Mouse (Mus musculus): Measurements from ENCODE around the gene Sgk1.

Sgk1 gene

GRCm38 (mm10) chr10:21918016-21918749 lies 36.2 kb downstream of the Sgk1 start:
- DNase-seq: no peak

GRCm38 (mm10) chr10:21918750-21919145 lies 36.8 kb downstream of the Sgk1 start:
- no peak for DNase-seq

- DNase-seq: no peak
Measured at GRCm38 (mm10) chr10:21920611-21921010, 38.6 kb downstream of the Sgk1 start.

GRCm38 (mm10) chr10:21922716-21923350 lies 40.8 kb downstream of the Sgk1 start:
- DNase-seq: no peak

GRCm38 (mm10) chr10:21923495-21923952 lies 41.5 kb downstream of the Sgk1 start:
- peak; percentile 20 for DNase-seq

GRCm38 (mm10) chr10:21924051-21924720 lies 42.2 kb downstream of the Sgk1 start:
- DNase-seq: no peak

GRCm38 (mm10) chr10:21926941-21927340 lies 45.0 kb downstream of the Sgk1 start:
- no peak for DNase-seq

- DNase-seq: no peak
Measured at GRCm38 (mm10) chr10:21930781-21931380, 48.9 kb downstream of the Sgk1 start.

GRCm38 (mm10) chr10:21932791-21933190 lies 50.8 kb downstream of the Sgk1 start:
- no peak for DNase-seq

- DNase-seq: no peak
Measured at GRCm38 (mm10) chr10:21934826-21935225, 52.8 kb downstream of the Sgk1 start.

GRCm38 (mm10) chr10:21936513-21937221 lies 54.7 kb downstream of the Sgk1 start:
- peak; percentile 21 for DNase-seq

GRCm38 (mm10) chr10:21937222-21937605 lies 55.2 kb downstream of the Sgk1 start:
- peak; percentile 43 for DNase-seq

- no peak for DNase-seq
Measured at GRCm38 (mm10) chr10:21938166-21938565, 56.2 kb downstream of the Sgk1 start.

- DNase-seq: no peak
Measured at GRCm38 (mm10) chr10:21941235-21941634, 59.3 kb downstream of the Sgk1 start.

- no peak for DNase-seq
Measured at GRCm38 (mm10) chr10:21943145-21943700, 61.2 kb downstream of the Sgk1 start.

- no peak for DNase-seq
Measured at GRCm38 (mm10) chr10:21945195-21945594, 63.2 kb downstream of the Sgk1 start.

- no peak for DNase-seq
Measured at GRCm38 (mm10) chr10:21946751-21947351, 64.9 kb downstream of the Sgk1 start.

- DNase-seq: no peak
Measured at GRCm38 (mm10) chr10:21952520-21952919, 70.5 kb downstream of the Sgk1 start.

- no peak for DNase-seq
Measured at GRCm38 (mm10) chr10:21961111-21961510, 79.1 kb downstream of the Sgk1 start.

GRCm38 (mm10) chr10:21963005-21963404 lies 81.0 kb downstream of the Sgk1 start:
- peak; percentile 14 for DNase-seq

GRCm38 (mm10) chr10:21973676-21974075 lies 91.7 kb downstream of the Sgk1 start:
- no peak for DNase-seq

- DNase-seq: no peak
Measured at GRCm38 (mm10) chr10:21974801-21975200, 92.8 kb downstream of the Sgk1 start.

All from kidney, adult 18-20 months (tissue).